Mouse (Mus musculus): ENCODE results near the gene Onecut1. TPM values are rescaled to one million over a fixed set of nuclear protein-coding genes. Genes with fewer than 3 reads are reported as not detected.

Onecut1 gene
- total RNA-seq, 2 experiments from 2014 or later: not detected

Other genes starting within 250 kb of the Onecut1 start
- gene Fam214a, start 91.0 kb downstream of the Onecut1 start, total RNA-seq (2021): 10 to 100 TPM; 37.3 to 39.8 TPM
- 100 to 1,000 TPM; 169 to 182 TPM for gene Arpp19, start 175.7 kb downstream of the Onecut1 start, total RNA-seq (2021)
- gene Myo5a, start 209.1 kb downstream of the Onecut1 start, total RNA-seq (2021): 10 to 100 TPM; 10.7 to 12.2 TPM